Mouse (Mus musculus) midbrain, embryonic 13.5 days (tissue): ENCODE results near the gene Kcna7. TPM values are rescaled to one million over a fixed set of nuclear protein-coding genes. Genes with fewer than 3 reads are reported as not detected.
"Not testable (repeated sequence)": the region's sequence is repeated elsewhere in the genome, so short reads cannot be mapped to it uniquely, and the experiment has no call there.

Experiments used
- ATAC-seq: fragments of 200-750 bp; cut with Nextera tagmentation; 2 replicates; pipeline ENCODE4 v1.8.0; 2017; ENCODE audit warnings: mild to moderate bottlenecking, moderate TSS enrichment, moderate library complexity
- H3K27ac ChIP-seq: fragments of 300-500 bp; sonication (generic); 2 replicates; pipeline ENCODE4 v1.5.1; 2015; ENCODE audit warnings: inconsistent platforms, mild to moderate bottlenecking, moderate library complexity
- H3K27me3 ChIP-seq: fragments of 300-500 bp; sonication (generic); 2 replicates; pipeline ENCODE4 v1.6.1; 2015; ENCODE audit warnings: mild to moderate bottlenecking, inconsistent platforms
- H3K36me3 ChIP-seq: fragments of 300-500 bp; sonication (generic); 2 replicates; pipeline ENCODE4 v1.6.1; 2015; ENCODE audit warnings: mild to moderate bottlenecking, inconsistent platforms
- H3K4me1 ChIP-seq: fragments of 300-500 bp; sonication (generic); replicated peaks from 2 replicates; pipeline ENCODE4 v1.6.1; 2015; ENCODE audit warnings: inconsistent platforms
- H3K4me2 ChIP-seq: fragments of 300-500 bp; sonication (generic); replicated peaks from 2 replicates; pipeline ENCODE4 v1.6.1; 2015; ENCODE audit warnings: moderate library complexity, mild to moderate bottlenecking, inconsistent platforms
- H3K4me3 ChIP-seq: fragments of 300-500 bp; sonication (generic); replicated peaks from 2 replicates; pipeline ENCODE4 v1.5.1; 2015; ENCODE audit warnings: mild to moderate bottlenecking, inconsistent platforms
- H3K9ac ChIP-seq: fragments of 300-500 bp; sonication (generic); replicated peaks from 2 replicates; pipeline ENCODE4 v1.6.1; 2015; ENCODE audit warnings: mild to moderate bottlenecking, inconsistent platforms
- H3K9me3 ChIP-seq: fragments of 300-500 bp; sonication (generic); 2 replicates; pipeline ENCODE4 v1.6.1; 2016; ENCODE audit warnings: mild to moderate bottlenecking, inconsistent platforms
- WGBS: fragments of 180-500 bp; shearing (Covaris S2); methylation state at CpG from one replicate; pipeline ENCODE4 v1.1.7; 2015; 5-methylcytosine and 5-hydroxymethylcytosine counted together
- polyA plus RNA-seq: library from polyadenylated mRNA; unstranded; fragments of >200 nt; fragmentation: Nextera tagmentation; extraction: Ambion mirVana; gene quantifications from 2 replicates; pipeline ENCODE4 v1.2.1, GENCODE M21; 2015

Kcna7 gene
- polyA plus RNA-seq, 1 experiment from 2014 or later: not detected

DNA sequence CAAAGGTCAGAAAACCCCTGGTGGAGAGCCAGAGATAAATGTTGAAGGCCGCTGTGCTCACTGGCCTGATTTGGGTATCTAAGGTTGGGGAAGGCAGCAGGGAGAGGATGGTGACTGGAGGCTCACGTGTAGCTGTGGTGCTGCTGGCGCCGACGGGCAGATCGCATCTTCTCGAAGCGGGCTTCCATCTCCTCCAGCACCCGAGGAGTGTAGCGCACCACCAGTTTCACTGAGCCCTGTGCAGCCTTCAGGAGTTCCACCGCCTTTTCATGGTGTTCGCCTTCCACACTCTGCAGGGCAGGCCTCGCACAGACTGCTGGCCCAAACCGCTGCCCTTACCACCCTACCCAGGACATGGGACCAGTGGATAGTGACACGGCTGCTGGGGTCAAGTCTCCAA is 37.3 kb upstream of the Kcna7 start:
- H3K4me2 ChIP-seq: peak overlapping the region; percentile 69
- H3K9ac ChIP-seq: peak overlapping the region; percentile 71
- peak overlapping the region; percentile 82; the same call in 1 of the 2 replicates for H3K27ac ChIP-seq
- peaks cover 29% of the 10 kb centered on the region for H3K27me3 ChIP-seq
- H3K9me3 ChIP-seq: no peaks in the 10 kb centered on the region
- ATAC-seq: no peak
- H3K36me3 ChIP-seq: peaks cover 13% of the 10 kb centered on the region
- peak overlapping the region; percentile 85 for H3K4me3 ChIP-seq
- peaks cover 51% of the 10 kb centered on the region for H3K4me1 ChIP-seq
- 83% methylated on average over 15 of the region's 15 CpGs for WGBS

GRCm38 (mm10) chr7:45369022-45369745 is 36.3 kb upstream of the Kcna7 start:
- no peak for ATAC-seq
- Histone ChIP-seq H3K4me2 (peak overlapping the region; percentile 88), H3K27ac (no peak overlapping the region), H3K9me3 (no peaks in the 10 kb centered on the region), H3K4me1 (peaks cover 45% of the 10 kb centered on the region), H3K9ac (no peak overlapping the region), H3K27me3 (peaks cover 19% of the 10 kb centered on the region), H3K36me3 (peaks cover 23% of the 10 kb centered on the region), H3K4me3 (peak overlapping the region; percentile 48; the same call in 1 of the 2 replicates)
- 76% methylated on average over 16 of the region's 16 CpGs for WGBS

DNA sequence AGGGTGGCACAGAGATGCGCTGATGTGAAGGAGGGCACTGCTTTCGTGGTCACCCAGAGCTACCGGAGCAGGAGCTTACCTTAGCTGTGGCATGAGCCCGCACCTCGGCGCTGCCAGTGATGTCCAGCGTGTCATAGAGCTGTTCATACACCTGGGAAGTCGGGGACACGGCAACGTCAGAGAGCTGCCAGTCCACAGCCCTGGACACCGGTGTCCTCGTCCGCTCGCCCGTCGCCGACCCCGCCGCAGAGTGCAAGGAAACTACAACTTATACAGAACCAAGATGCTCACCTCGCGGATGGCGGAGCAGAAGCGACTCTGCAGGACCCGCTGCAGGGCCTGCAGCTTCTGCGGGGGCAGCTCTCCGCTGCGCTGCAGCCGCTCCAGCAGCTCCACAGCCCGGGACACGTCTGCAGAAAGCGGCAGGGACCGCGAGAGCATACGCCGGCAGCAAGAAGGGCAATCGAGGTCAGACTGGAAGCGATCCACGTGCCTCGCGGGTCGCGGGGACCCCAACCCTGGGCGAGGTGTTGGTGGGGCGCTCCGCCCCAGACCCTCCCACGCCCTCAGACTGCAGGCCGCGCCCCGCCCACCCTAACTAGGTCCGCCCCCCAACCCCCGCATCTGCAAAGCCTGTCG is 35.5 kb upstream of the Kcna7 start:
- peak; percentile 1; the same call in 1 of the 2 replicates for ATAC-seq
- 8% methylated on average over 50 of the region's 52 CpGs for WGBS
- Histone ChIP-seq H3K27me3 (peaks cover 18% of the 10 kb centered on the region), H3K4me3 (peak overlapping the region; percentile 48), H3K36me3 (peaks cover 29% of the 10 kb centered on the region), H3K9ac (peak overlapping the region; percentile 75), H3K9me3 (no peaks in the 10 kb centered on the region), H3K4me2 (peak overlapping the region; percentile 88), H3K27ac (no peak overlapping the region), H3K4me1 (peaks cover 40% of the 10 kb centered on the region)

GRCm38 (mm10) chr7:45370475-45371311 is 34.8 kb upstream of the Kcna7 start, which contains the start of gene Lin7b:
Gene Lin7b, minus strand, starts transcription at chr7:45370583.
- Histone ChIP-seq H3K27me3 (peaks cover 18% of the 10 kb centered on the region), H3K4me2 (peak within 1 kb of the TSS; percentile 88), H3K36me3 (peaks cover 35% of the 10 kb centered on the region), H3K27ac (no peak within 1 kb of the TSS), H3K4me1 (peaks cover 33% of the 10 kb centered on the region), H3K9me3 (no peaks in the 10 kb centered on the region), H3K9ac (peak within 1 kb of the TSS; percentile 75), H3K4me3 (peak within 1 kb of the TSS; percentile 48)
- 12% methylated on average over 28 of the region's 28 CpGs for WGBS
- peak; percentile 40 for ATAC-seq

DNA sequence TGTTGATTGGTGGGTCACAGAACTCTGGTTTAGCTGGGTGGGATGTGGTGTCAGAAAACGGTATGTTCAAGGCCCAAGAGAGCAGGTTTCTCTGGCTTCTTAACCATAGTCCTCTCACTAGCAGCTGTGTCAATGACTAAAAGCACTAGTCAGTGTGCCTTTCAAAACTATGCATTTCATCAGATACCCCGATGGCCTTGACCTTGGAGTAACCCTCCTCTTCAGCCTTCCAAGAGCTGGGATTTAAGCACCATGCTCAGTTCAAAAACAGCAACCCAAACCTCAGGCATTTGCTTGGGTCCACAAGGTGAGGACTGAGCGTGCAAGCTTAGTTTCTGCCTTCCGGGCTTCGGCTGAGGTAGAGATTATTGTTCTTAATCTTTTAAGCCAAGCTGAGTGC is 33.1 kb upstream of the Kcna7 start:
- Histone ChIP-seq H3K27me3 (peaks cover 18% of the 10 kb centered on the region), H3K9ac (no peak overlapping the region), H3K4me1 (peaks cover 29% of the 10 kb centered on the region), H3K4me3 (no peak overlapping the region), H3K9me3 (no peaks in the 10 kb centered on the region), H3K4me2 (no peak overlapping the region), H3K36me3 (peaks cover 52% of the 10 kb centered on the region), H3K27ac (no peak overlapping the region)
- ATAC-seq: no peak
- 88% methylated on average over 5 of the region's 5 CpGs for WGBS

DNA sequence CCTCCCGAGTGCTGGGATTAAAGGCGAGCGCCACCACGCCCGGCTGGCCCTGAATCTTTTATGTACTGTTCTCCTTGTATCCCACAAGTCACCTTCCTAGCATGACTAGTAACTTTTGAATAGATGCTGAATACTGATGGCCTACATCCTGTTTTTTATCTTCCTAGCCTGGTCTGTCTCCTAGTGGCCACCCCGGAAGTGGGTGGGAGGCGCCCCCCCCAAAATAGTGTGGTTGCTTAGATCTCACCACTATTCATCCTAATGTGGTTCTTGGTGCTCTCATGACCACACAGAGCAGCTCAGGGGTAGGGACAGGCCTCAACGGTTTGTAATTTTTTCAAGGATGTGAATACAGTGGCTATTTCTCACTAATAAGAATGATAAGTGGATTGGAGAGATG is 30.8 kb upstream of the Kcna7 start:
- peaks cover 5% of the 10 kb centered on the region for H3K27me3 ChIP-seq
- H3K9ac ChIP-seq: no peak overlapping the region
- no peak overlapping the region for H3K4me3 ChIP-seq
- no peak overlapping the region for H3K27ac ChIP-seq
- H3K9me3 ChIP-seq: no peaks in the 10 kb centered on the region
- H3K4me1 ChIP-seq: peaks cover 14% of the 10 kb centered on the region
- no peak overlapping the region for H3K4me2 ChIP-seq
- WGBS: 93% methylated on average over 8 of the region's 8 CpGs
- peaks cover 74% of the 10 kb centered on the region for H3K36me3 ChIP-seq
- ATAC-seq: no peak

- no peak overlapping the region for H3K27ac ChIP-seq
Measured at GRCm38 (mm10) chr7:45376057-45376456, 29.4 kb upstream of the Kcna7 start.

DNA sequence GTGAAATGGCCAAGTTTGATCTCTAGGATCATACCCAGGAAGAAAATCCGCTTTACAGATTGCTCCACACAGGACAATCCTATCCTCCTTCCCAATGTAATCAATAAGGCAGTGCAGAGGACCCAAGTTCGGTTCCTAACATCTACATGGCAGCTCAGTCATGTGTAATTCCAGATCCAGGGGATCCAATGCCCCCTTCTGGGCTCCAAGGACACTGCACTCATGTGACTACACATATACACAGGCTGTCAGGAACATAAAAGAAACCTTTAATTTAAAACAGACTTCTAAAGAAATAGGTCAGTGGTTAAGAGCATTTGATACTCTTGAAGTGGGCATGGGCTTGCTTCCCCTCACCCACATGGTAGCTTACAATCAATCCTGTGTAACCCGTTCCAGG is 19.4 kb upstream of the Kcna7 start:
- Histone ChIP-seq H3K9ac (no peak overlapping the region), H3K27ac (no peak overlapping the region), H3K4me2 (no peak overlapping the region), H3K27me3 (no peaks in the 10 kb centered on the region), H3K4me3 (no peak overlapping the region), H3K36me3 (peaks cover 99% of the 10 kb centered on the region), H3K9me3 (no peaks in the 10 kb centered on the region), H3K4me1 (no peaks in the 10 kb centered on the region)
- no peak for ATAC-seq
- WGBS: 96% methylated on average over 3 of the region's 3 CpGs

More at GRCm38 (mm10) chr7:45376057-45376456, 29.4 kb upstream of the Kcna7 start:
- WGBS: 86% methylated on average over 1 of the region's 1 CpGs
- no peak for ATAC-seq
- no peak overlapping the region for H3K9ac ChIP-seq
- no peak overlapping the region for H3K4me2 ChIP-seq
- no peaks in the 10 kb centered on the region for H3K9me3 ChIP-seq
- peaks cover 89% of the 10 kb centered on the region for H3K36me3 ChIP-seq
- H3K27me3 ChIP-seq: no peaks in the 10 kb centered on the region
- H3K4me1 ChIP-seq: no peaks in the 10 kb centered on the region; the same call in 1 of the 2 replicates
- no peak overlapping the region for H3K4me3 ChIP-seq

GRCm38 (mm10) chr7:45395129-45395541 is 10.3 kb upstream of the Kcna7 start:
- H3K9ac ChIP-seq: peak overlapping the region; percentile 90
- H3K4me3 ChIP-seq: peak overlapping the region; percentile 79
- no peaks in the 10 kb centered on the region for H3K27me3 ChIP-seq
- H3K27ac ChIP-seq: peak overlapping the region; percentile 96
- peak overlapping the region; percentile 99 for H3K4me2 ChIP-seq
- peaks cover 26% of the 10 kb centered on the region for H3K4me1 ChIP-seq
- H3K9me3 ChIP-seq: no peaks in the 10 kb centered on the region
- peak; percentile 84 for ATAC-seq
- 0% methylated on average over 16 of the region's 20 CpGs for WGBS
- H3K36me3 ChIP-seq: peaks cover 24% of the 10 kb centered on the region

GRCm38 (mm10) chr7:45395578-45396336 is 9.7 kb upstream of the Kcna7 start, which contains the start of gene Snrnp70:
Gene Snrnp70, minus strand, starts transcription at chr7:45395742.
- ATAC-seq: peak; percentile 98
- under 1% methylated on average over 60 of the region's 60 CpGs for WGBS

GRCm38 (mm10) chr7:45396337-45396775 is 9.1 kb upstream of the Kcna7 start:
- 9% methylated on average over 3 of the region's 3 CpGs for WGBS
- Histone ChIP-seq H3K36me3 (peaks cover 13% of the 10 kb centered on the region), H3K4me3 (peak overlapping the region; percentile 40), H3K4me2 (peak overlapping the region; percentile 59), H3K9ac (peak overlapping the region; percentile 61), H3K27ac (peak overlapping the region; percentile 85), H3K4me1 (peaks cover 26% of the 10 kb centered on the region)
- ATAC-seq: peak; percentile 38
- not testable (repeated sequence) for H3K9me3 ChIP-seq, H3K27me3 ChIP-seq

More at GRCm38 (mm10) chr7:45395578-45396336, 9.7 kb upstream of the Kcna7 start, which contains the start of gene Snrnp70:
- Histone ChIP-seq H3K4me2 (peak within 1 kb of the TSS; percentile 99), H3K4me3 (peak within 1 kb of the TSS; percentile 79), H3K4me1 (peaks cover 26% of the 10 kb centered on the region), H3K27me3 (no peaks in the 10 kb centered on the region), H3K9me3 (no peaks in the 10 kb centered on the region), H3K9ac (peak within 1 kb of the TSS; percentile 90), H3K27ac (peak within 1 kb of the TSS; percentile 96), H3K36me3 (peaks cover 18% of the 10 kb centered on the region)
